Mouse (Mus musculus) embryonic fibroblast, embryonic 13.5 days (primary cell): Measurements from ENCODE around the gene Celsr2.

ENCODE experiments used
- CTCF ChIP-seq: IDR thresholded peaks from 2 replicates; pipeline ENCODE4 v1.5.1; 2011; ENCODE audit warnings: mild to moderate bottlenecking, control low read depth, low read length, moderate library complexity, borderline replicate concordance; ENCODE audit not compliant: insufficient read depth
- POLR2A ChIP-seq: IDR thresholded peaks from 2 replicates; pipeline ENCODE4 v1.6.1; 2011; ENCODE audit warnings: low read depth, mild to moderate bottlenecking, control low read depth, low read length, moderate library complexity

DNA sequence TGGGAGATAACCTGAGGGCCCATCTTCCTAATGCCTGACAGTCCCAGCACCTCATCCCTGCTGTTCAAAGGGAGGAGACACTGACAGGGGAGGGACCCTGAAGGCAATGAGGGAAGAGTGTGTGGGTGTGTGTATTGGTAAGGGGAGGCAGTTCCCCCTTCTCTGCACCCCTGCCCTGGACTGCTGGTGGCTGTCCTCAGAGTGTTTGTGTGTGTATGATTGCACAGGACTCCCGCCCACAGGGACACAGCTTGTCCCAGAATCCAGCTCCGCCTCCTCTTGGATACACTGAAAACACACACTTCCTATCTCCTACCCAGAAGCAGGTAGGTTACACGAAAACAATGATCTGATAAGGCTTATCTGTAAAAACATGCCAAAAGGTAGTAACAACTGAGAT is 60.1 kb downstream of the Celsr2 start:
- TF ChIP-seq POLR2A (no peak), CTCF (no peak)
